Mouse (Mus musculus) brain, embryonic 14.5 days (tissue): ENCODE results near the gene Atf1.

Source experiments
- CTCF ChIP-seq: fragments of 200-500 bp; IDR thresholded peaks from 2 replicates; pipeline ENCODE4 v1.5.1; 2012; ENCODE audit warnings: inconsistent platforms, mild to moderate bottlenecking, moderate library complexity, borderline replicate concordance; ENCODE audit not compliant: insufficient read depth, insufficient read length; ENCODE audit errors: extremely low read depth
- POLR2A ChIP-seq: fragments of 200-500 bp; IDR thresholded peaks from 2 replicates; pipeline ENCODE4 v1.6.1; 2012; ENCODE audit warnings: mild to moderate bottlenecking, inconsistent platforms, borderline replicate concordance; ENCODE audit not compliant: poor library complexity, insufficient read depth, insufficient read length, severe bottlenecking; ENCODE audit errors: extremely low read depth

- TF ChIP-seq CTCF: no peak
- TF ChIP-seq POLR2A: no peak; the same call in 1 of the 2 replicates
These were observed 76.7 kb downstream of the Atf1 start, which contains the start of gene Mettl7a1 for GRCm38 (mm10) chr15:100304019-100304991.
